Mouse (Mus musculus) right cerebral cortex, postnatal 36 days (tissue): ENCODE data around the gene Mymx.
"Not testable (repeated sequence)": the region's sequence is repeated elsewhere in the genome, so short reads cannot be mapped to it uniquely, and the experiment has no call there.

Experiments used
- DNase-seq, 2 experiments: peaks; one replicate each; pipeline ENCODE4 v3.0.0; 2022; ENCODE audit warnings: low spot score in 2 of 2, mixed read lengths in 1 of 2

The Mymx gene

DNA sequence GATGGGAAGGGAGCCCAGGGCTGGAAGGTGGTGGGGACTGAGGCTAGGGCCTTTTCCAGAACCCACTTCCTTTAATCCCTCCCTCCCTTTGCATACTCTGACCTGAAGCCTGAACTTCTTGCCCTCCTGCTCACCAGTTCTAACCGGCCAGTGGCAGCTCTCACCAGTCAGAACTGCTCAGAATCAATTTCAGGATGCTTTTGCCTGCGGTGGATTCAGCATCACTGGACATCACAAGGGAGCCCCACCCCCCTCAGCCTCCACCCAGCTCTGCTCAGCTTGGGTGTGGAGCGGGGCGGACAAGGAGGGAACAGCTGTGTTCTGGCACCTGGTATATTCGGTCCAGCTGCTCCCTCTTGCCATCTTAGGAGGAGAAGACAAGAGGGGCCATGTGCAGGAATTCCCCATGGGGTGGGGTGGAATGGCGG is at the start of gene Mymx:
Mymx (minus strand) TSS at position 226 of the 428 bp plus-strand sequence.
- no peak for DNase-seq

DNA sequence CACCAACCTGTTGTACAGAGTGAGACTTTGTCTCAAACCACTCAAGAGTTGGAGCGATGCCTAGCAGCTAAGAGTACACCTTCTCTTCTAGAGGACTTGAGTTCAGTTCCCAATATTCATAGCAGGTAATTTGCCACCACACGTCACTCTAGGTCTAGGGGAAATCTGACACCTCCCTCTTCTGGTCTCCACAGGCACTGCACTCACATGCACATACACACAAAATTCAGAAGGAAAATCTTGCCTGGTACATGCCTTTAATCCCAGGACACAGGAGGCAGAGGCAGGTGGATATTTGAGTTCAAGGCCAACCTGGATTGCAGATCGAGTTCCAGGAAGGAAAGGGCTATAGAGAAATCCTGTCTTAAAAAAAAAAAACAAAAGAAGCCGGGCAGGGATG is 42.3 kb upstream of the Mymx start:
- no peak for DNase-seq

DNA sequence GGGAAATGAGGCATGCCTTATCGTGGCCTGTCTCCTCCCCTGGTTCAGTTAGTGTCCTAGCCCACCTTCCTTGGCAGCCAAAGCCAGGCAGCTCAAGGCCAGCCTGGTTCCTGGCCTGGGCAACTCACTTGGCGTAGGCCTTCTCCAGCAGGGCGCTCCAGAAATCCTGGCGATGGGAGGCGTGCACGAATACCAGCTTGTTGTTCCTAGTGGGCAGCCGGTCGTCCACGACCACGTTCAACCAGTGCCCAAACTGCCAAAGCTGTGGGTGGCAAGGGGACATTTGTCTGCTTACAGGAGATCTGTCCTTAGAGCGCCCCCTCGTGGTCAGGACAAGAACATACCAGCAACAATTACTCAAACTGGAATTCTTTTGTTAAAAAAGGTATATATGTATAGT is 40.8 kb upstream of the Mymx start:
- DNase-seq, result peak in 1 of 2 experiments; percentile 31

DNA sequence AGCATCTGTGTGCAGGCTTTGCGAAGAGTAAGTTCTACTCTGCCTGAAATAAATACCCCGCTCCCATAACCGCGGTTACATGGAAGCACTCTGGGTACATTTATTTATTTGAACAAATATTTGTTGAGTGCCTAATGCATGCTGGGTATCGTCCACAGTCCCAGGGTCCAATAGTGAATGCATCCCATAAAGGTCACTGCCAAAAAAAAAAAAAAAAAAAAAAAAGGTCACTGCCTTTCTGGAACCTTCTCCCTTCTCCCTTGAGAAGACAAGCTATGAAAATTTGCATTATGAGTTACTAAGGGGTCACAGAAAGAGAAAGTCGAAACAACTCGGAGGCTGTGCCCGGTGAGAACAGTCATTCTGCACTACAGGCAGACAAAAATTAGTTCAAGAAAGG is 40.1 kb upstream of the Mymx start:
- DNase-seq, result no peak

DNA sequence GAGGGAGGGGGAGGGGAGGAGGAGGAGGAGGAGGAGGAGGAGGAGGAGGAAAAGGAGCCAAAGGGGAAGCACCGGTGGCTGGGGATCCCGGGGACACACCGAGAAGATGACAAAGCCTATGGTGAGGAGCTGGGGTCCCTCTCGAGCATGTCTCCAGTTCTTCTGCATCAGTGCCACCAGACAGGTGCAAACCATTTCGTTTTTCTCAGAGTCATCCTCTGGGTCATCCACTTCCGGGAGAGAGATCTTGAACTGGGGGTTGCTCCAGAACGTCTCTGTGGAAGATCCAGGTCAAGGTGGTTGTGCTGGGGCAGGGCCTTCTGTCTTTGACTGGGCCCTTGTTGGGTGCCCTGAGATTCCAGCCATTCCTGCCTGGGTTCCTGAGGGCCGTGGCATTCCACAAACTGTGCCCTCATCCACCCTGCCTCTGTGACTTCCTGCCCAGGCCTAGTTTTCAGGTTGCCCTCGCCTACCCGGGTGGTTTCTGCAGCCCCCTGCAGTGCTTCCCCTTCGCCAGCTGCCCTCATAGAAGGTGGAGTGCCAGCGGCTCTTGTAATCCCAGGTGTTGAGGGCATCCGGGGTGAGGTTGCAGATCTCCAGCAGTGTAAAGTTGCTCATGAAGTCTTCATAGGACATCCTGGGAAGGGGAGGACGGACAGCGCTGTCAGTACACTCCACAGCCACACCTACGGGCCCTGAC is 36.8 kb upstream of the Mymx start:
- DNase-seq, result no peak

DNA sequence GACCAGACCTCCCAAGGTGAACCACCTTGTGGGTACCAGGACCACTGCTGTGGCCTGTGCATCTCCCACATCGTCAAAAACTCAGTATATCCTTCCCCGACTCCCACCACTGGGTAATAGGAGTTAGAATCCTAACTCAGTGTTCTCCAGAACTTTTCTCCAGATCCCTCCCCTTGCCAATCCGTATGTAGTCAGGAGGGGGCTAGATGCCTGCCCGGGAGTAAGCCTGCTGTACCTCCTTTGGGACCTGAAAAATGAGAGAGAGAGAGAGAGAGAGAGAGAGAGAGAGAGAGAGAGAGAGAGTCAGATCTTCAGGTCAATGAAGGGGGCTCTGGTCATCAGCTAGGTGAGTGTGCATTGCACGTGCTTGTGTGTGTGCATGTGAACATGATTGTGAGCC is 32.1 kb upstream of the Mymx start:
- no peak for DNase-seq

DNA sequence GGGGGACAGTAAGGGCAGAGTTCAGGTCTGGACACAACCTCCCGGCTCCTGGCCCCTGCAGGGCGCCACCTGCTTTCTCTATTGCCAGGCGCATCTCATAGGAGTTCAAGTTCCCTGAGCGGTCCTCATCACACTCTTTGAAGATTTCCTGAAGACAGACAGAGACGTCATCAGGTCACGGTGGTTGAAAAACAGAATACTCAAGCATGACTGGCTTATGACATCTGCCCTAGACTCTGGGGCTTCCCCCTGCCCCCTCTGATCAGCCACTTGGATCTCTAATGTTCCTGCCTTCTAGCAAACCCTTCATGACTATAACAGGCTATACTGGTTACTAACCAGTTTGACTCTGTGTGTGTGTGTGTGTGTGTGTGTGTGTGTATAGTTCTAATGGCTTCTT is 30.0 kb upstream of the Mymx start:
- no peak for DNase-seq

DNA sequence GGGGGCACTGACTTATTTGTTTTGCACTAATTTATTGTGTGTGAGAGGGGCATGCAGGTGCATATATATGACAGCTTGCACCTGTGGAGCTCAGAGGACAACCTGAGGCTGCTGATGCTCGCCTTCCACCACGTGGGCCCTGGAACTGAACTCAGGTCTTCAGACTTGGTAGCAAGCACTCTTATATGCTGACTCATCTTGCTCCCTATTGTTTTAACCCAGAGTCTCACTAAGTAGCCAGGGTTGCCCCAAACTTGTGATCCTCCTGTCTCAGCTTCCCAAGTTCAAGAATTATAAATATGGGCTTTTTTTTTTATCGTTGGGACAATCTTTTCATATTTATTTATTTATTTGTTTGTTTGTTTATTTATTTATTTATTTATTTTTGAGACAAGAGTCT is 29.1 kb upstream of the Mymx start:
- no peak for DNase-seq

DNA sequence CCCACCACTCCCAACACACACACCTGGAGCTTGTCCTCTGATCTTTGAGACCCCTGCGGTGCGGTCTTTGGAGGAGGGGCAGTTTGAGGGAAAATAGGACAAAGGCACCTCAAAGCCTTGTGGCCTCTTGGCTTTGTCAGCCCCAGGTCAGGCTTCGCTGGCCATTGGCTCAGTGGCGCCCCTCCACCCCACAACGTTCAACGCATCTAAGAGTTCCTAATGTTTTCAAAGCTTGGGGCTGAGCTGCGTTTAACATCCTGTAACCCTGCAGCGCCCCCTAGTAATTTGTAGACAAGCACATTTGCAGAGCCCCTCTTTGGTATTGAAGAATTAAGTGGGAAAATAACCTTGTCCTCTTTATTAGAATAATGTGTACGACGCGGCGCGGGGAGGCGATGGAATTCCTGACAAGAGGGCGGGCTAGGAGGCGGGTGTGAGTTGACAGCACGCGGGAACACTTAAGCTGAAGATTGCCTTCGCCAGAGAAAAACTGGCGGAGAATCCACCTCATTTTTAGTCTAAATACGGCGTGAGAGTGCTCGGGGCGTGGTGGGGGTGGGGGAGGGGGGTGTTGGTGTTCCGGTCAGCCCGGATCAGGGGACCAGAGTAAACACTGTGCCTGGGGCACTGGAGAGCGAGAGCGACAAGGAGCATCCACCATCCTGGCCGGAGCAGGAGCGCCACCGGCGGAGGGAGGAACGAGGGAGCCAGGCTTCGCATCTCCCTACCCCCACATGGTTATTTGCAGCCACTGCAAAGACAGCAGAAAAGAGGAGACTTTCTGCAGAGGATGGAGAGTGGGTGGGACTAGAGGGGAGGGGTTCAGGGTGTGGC is 28.2 kb upstream of the Mymx start:
- peak; percentile 49 to 53 for DNase-seq

DNA sequence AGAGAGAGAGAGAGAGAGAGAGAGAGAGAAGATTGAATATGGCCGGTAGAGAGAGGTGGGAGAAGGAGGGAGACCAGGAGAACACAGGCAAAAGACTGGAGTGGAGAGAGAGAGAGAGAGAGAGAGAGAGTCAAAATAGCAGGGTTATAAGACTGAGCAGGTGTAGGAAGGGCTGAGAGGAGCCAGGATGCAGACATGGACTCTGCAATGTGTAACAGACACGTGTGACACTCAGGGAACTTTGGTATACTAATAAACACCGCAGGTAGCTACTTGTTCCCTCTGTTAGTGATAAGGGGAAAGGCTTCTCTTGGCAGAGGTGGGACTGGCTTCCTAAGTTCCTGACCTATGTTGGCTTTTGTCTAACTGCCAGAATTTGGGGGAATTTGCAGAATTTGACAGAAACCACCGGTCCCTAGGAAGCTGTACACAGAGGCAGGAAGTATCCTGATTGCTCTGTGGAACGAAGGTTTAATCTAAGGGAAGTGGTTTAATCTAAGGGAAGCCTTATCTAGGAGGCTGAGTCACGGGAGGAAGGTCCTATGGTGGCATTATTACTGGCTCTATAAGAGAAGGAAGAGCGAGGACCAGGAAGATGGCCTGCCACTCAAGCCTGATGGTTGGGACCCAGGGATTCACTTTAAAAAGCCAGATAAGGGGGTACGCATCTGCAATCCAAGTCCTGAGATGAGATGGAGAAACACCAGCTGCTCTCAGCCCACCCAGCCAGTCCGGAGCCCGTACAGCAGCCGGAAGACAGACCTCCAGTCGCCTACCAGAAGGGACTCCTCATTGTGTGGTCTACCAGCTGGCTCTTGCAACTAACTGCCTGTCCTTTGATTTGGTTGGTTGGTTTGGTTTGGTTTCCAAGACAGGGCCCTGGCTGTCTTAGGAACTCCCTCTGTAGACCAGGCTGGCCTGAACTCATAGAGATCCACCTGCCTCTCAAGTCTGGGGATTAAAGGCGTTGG is 27.3 kb upstream of the Mymx start:
- DNase-seq, result no peak

DNA sequence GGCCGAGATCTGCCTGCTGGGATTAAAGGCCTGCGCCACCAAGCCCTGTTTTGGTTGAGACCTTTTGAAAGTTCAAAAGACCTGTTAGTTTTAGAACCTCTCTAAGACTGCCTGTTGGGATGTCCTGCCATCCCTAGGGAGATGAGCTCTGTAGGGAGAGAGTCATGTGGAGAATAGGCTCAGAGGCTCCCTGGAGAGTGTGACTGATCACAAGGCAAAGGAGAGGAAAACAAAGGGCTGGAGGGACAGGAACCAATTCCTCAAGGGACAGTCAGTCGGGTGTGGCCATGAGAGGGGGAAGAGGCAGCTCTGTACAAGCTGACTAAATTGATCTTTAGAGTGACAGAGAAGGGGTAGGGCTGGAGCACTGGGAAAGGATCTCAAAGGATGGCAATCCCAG is 26.3 kb upstream of the Mymx start:
- no peak for DNase-seq

DNA sequence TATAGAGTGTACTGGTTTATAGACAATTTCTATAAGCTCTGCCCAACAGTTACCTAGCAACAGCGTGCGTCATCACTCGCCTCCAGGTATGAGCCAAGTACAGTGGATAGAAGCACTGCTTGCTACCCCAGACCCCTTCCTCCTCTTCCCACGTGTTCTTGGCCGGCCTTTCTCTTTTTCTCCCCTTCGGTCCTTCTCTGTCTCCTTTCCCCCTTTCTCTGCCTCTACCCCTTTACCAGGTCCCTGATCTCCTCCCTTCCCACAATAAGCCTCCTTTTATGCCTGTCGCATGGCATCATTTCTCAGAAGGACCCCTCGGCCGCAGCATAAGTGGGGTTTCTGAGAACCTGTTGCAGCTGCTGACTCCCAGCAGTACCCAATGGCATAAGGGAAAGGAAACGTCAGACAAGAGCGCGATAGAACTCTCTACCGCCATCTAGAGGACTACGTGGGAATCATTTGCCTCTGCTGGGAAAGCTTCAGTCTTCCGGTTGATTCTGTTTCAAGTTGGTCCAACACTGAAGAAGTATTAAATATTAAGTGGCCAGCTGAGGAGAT is 24.8 kb upstream of the Mymx start:
- DNase-seq, result peak; percentile 40 to 54

DNA sequence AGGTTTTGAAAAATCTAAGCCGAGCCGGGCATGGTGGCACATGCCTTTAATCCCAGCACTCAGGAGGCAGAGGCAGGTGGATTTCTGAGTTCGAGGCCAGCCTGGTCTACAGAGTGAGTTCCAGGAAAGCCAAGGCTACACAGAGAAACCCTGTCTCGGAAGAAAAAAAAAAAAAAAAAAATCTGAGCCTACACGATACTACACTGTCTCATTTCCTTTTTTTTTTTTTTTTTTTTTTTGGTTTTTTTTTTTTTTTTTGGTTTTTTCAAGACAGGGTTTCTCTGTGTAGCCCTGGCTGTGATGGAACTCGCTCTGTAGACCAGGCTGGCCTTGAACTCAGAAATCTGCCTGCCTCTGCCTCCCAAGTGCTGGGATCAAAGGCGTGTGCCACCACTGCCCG is 21.5 kb upstream of the Mymx start:
- not testable (repeated sequence) for DNase-seq

DNA sequence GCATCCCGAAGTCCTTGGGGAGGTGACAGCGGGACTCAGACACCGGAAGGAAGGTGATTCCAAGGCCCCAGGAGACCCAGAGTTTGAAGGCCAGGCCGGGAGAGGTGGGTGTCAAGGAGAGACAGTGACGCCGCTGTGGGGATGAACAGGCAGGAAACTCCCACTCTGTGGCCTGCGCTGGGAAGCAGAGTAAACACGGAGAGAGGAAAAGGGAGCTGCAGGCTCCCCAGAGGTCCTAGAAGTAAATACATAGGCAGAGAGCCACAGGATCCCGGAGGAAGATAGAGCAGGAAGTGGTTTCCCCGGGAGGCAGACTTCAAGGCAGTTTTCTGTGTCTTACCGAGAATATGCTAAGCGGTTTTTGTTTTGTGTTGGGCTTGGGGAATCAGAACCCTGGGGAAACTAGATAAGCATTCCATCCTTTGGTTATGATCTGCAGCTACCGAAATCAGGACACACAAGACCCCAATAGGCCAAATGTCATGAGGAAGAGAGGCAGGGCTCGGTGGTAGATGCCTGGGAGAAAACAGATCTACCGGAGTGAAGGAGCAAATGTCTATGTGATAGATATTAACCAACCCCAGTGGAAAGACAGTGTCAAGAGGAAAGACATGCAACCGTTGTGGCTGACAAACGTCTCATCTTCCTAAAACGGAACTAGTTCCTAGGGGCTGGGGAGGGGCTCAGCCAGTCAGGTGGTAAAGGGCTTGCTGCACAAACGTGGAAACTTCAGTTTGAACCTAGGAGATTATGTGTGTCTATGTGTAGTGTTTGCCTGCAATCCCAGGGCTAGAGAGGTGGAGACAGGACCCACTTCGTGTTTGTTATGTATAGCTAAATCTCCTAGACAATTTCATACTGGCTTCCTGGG is 17.7 kb upstream of the Mymx start:
- no peak for DNase-seq

DNA sequence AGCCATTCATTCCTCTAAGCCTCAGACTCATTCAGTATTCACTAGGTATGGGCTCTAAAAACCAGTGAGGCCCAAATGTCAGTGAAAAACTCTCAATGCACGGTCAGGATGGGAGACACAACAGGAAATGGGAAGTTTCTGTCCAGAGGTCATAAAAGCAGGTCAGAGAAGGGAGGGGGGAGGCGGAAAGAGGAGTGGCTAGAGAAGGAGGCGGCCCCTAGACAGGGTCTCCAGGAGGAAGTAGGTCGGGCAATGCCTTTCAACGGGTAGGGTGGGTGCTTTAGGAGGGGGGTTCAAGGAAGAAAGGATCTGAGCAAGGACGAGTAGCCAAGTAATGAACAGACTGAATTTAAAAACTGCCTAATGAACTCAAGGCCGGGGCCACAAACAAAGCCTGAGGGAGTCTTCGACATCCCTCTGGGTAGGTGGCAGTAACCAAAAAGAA is 17.1 kb upstream of the Mymx start:
- no peak for DNase-seq

DNA sequence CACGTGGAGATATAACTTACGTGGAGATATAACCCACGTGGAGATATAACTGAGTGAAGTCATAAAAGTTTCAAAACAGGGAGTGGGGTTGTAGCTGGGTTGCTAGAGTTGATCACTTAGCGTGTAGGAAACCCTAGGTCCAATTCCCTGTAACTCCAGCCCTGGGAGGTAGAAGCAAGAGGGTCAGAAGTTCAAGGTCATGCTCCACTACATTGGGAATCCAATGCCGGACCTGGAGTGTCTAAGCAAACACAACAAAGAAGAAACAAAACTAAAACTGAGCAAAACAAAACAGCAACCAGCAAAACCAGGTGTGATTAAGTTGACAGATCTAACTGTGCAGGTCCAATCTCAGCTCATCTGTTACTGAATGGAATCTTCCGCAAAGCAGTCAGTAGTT is 15.8 kb upstream of the Mymx start:
- DNase-seq, result no peak

DNA sequence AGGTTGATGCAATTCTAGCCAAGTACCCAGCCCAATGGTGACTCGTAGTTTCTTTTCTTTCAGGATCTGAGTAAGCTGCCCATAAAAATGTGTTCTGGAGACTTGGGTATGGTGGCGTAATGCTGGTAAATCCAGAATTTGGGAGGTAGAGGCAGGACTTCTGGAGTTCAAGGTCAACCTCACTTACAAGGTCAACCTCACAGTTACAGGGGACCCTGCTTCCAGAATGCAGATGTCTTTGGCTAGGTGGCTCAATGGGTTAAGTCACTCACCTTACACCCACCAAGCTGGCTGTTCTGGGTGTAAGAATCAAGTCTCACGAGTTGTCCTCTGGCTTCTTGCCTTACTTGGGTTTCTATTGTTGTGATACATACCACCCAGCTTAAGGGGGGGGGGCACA is 14.8 kb upstream of the Mymx start:
- no peak for DNase-seq

DNA sequence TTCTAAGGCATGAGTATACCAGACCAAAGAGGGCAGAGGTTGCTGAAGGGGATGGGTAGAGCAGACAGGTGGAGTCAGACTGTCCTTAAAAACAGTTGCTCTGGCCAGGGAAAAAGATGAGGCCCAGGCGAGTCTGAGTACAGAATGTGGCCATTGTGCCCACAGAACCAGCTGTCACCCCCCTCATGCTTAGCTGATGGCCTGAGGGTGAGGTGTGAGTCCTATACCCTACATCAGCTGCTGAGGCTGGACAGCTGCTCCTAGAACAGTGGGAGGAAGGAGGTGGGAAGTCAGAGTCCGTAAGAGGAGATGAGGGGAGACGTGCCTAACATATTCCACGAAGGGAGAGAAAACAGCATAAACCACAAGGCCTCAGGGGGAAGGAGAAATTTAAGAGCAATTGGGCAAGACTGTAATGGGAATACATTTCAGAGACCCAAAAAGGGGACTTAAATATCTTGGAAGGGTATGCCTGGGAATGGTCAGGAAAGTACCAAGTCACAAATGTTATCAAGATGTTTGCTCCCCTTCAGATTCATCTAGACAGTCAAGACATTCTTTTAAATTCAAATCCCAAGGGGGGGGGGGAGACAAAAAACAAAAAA is 14.2 kb upstream of the Mymx start:
- no peak for DNase-seq

DNA sequence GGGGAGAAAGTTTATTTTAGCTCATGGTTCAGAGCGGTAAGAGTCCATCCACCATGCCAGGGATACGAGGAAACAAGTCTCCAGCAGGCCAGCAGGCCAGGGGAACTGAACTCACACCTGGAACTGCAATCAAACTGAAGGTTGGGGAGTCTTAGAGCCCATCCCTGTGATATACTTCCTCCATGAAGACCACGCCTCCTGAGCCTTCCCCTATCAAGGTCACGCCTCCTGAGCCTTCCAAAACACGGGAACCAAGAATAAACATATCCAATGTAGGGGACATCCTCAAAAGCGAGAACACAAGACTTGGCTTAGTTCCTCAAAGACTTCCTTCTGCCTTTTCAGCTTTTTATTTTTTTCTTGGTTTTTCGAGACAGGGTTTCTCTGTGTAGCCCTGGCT is 11.0 kb upstream of the Mymx start:
- DNase-seq, result no peak

DNA sequence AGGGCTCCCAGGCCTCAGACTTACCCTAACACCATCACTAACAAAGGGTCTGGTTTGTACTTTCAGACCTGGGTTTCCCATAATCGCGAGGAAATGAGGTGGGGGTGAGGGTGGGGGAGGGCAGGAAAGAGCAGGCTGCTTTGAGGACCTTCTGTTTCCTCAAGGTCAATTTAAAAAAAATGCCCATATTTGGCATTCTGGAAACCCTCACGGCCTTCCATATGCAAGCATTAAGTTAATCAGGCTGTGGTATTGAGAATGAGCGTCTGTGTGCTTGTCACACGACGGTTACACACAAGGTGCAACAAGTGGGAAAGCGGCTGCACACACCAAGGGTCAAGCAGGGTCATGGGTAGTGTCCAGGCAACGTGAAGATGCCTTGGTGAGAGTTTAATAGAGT is 10.1 kb upstream of the Mymx start:
- DNase-seq, result no peak
